Mouse (Mus musculus) embryo, embryonic 11.5 days (tissue): ENCODE data around the gene Thyn1.
A peak's percentile ranks its signal among the peaks of the same experiment; 100 is the strongest.

Source experiments
- DNase-seq: peaks from one replicate; pipeline ENCODE4 v3.0.0-alpha.2; 2012; ENCODE audit warnings: low read depth, low spot score

The Thyn1 gene

DNA sequence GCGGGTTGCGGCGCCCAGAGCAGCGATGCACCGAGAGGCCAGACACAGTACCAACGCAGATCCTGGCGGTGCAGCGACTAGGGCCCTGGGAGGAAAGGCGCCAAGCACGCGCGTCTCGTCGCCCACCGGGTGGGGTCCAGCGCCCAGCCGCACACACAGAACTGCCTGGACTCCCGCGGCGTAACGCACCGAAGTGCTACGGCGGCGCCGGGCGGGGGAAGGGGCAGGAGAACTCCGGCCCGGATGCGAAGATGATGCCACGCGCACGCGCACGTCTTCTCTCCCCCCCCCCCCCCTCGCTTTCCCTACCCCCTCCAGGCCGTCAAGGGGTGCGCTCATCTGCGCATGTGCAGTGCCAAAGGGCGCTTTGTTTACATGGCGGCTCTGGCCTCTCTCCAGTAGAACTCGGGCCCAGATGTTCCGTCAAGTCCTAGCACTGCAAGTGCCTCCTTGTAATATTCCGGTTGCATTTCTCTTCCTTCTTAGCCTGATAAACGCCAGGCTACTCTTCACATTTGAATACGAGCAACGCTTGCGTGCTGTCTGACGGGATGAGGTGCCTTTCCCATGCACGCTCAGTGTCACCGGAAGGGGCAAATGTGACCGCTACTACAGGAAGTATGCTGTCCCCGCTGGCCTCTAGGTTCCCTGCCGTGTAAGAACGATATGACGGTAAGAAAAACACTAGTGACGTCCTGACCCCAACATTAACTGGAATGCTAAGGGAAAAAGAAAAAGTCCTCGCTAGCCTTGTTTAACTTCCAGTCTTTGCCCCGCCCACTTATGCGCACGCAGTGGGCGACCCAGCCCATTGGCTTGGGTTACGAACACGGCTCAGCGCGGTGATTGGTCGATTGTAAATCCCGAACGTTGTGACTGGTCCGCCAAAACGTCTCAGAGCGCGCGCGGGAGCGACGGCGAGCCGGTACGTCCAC lies 30.6 kb downstream of the Thyn1 start, which contains the start of the genes Vps26b and Ncapd3:
Vps26b (minus strand) TSS at position 238 of the 935 bp plus-strand sequence.
Ncapd3 (plus strand) TSS at position 348 of the 935 bp plus-strand sequence.
- peak; percentile 98 for DNase-seq

DNA sequence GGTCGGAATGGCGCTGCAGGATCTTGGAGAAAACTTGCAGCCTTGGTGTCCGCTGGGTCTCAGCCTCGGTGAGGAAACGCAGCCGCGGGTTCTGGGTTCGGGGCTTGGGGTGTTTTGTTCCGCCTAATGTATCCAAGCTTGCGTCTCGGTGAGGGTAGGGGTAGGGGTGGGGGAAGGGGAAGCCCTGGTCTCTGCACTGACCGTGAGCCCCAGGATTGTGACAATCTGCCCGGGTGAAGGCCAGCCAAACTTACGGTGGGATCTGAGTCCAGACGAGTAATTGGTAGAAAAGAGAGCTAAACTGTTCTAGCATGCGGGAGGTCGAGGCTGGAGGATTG lies 31.2 kb downstream of the Thyn1 start:
- no peak for DNase-seq

GRCm38 (mm10) chr9:27043892-27044291 lies 44.4 kb downstream of the Thyn1 start:
- no peak for DNase-seq

DNA sequence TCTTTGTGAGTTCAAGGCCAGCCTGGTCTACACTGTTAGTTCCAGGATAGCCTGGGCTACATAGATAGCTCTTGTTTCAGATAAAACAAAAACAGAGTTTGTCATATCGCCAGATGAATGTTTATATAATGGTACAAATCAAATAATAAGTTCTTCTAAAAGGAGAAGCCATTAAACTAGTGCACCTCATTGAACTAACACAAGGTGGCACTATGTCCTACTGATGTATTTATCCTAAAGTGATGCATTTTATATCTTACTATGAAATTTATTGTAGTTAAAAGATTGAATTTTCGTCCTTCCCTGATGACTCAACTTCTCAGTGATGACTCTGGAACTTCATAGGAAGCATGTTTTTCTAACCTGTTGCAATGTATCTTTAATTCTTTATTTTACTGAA lies 50.0 kb downstream of the Thyn1 start:
- DNase-seq = no peak
